Mouse (Mus musculus) ovary, postnatal 14 days (tissue): ENCODE measurements around the gene Lrrfip1.

Experiments
- DNase-seq: peaks from one replicate; pipeline ENCODE4 v3.0.0; 2022; ENCODE audit warnings: low spot score

Lrrfip1 gene

GRCm38 (mm10) chr1:91023960-91024359, 25.4 kb downstream of the Lrrfip1 start:
- no peak for DNase-seq

GRCm38 (mm10) chr1:91024464-91024863, 25.9 kb downstream of the Lrrfip1 start:
- DNase-seq: no peak

- DNase-seq: no peak
These were observed 28.4 kb downstream of the Lrrfip1 start for GRCm38 (mm10) chr1:91026945-91027344.

DNA sequence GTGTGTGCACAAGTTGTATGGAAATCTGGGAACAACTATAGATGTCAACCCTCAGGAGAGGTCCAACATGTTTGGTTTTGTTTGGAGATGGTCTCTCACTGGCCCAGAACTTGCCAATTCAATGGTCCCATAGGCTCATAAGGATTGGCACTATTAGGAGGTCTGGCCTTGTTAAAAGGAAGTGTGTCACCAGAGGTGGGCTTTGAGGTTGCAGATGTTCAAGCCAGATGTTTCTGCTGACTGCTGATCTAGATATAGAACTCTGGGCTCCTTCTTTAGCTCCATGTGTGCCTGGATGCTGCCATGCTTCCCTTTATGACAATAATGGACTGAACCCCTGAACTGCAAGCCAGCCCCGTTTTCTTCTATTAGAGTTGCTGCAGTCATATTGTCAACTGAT, 31.8 kb downstream of the Lrrfip1 start:
- DNase-seq: no peak

DNA sequence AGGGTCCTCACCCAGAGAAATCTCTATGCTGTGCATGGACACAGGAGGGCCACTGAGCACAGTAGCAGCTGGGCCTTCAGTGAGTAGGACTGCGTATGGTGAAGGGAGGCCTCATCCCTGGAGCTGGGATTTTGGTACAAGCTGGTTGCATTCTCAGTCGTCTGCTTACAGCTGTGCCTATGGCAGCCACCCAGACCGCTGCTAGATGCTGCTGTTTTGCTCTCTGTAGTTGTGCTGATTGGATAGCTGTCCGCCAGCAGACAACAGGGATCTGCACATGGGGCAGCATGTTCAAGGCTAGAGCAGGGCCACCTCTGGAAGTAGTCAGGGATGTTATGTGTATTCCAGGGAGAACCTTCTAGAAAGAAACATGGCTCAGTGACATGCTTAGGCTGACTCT, 33.0 kb downstream of the Lrrfip1 start:
- DNase-seq: no peak

GRCm38 (mm10) chr1:91032393-91032971, 33.9 kb downstream of the Lrrfip1 start:
- DNase-seq: no peak

- no peak for DNase-seq
These were observed 36.0 kb downstream of the Lrrfip1 start for GRCm38 (mm10) chr1:91034547-91034946.

DNA sequence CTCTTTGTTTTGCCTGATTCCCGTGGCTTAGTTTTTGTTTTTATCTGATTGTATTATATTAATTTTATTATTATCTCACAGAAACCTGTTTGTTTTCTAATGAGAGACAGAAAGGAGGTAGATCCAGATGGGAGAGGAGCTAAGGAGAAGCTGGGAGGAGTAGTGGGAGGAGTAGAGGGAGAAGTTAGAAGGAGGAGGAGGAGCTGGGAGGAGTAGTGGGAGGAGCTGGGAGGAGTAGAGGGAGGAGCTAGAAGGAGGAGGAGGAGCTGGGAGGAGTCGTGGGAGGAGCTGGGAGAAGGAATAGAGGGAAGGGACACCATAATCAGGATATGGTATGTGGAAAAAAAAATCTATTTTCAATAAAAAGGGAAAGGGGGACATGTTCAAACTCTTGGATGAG, 36.7 kb downstream of the Lrrfip1 start:
- DNase-seq: no peak

- no peak for DNase-seq
These were observed 38.7 kb downstream of the Lrrfip1 start for GRCm38 (mm10) chr1:91037213-91037612.

DNA sequence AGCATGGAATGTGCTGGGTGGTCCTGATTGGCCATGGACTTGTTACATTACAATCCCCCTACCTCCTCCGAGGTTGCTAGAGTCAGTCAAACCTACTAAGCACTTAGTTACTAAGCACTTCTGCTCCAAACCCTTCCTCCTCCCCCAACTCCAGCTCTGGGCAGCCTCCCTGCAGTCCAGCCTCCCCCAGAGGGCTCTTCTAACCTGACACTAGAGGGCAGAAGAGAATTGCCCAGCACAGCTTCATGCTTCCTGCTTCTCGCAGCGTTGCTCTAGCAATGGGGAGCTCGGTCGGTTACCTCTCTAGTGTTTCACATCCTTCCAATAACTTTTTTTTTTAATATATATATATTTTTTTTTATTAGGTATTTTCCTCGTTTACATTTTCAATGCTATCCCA, 39.5 kb downstream of the Lrrfip1 start:
- DNase-seq: no peak

DNA sequence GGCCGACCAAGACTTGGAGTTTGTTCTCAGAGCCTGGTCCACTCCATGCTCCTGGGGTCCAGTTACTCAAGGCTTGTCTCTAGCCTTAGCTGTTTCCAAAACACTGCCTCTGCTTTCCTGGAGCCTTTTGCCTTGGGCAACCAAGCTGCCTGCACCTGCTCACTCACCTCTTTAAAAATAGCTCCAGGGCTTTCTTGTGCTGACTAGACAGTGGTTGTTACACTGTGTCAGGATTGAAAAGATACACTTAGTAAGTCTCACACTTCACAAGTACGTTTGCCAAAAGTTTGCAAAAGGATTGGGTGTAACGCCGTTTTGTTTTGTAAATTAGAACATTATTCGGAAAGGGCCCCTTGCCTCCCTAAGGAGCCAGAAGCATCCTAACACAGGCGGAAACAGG, 40.0 kb downstream of the Lrrfip1 start:
- no peak for DNase-seq

- no peak for DNase-seq
These were observed 43.1 kb downstream of the Lrrfip1 start for GRCm38 (mm10) chr1:91041605-91042004.

- DNase-seq: no peak
These were observed 44.7 kb downstream of the Lrrfip1 start for GRCm38 (mm10) chr1:91043191-91043590.

DNA sequence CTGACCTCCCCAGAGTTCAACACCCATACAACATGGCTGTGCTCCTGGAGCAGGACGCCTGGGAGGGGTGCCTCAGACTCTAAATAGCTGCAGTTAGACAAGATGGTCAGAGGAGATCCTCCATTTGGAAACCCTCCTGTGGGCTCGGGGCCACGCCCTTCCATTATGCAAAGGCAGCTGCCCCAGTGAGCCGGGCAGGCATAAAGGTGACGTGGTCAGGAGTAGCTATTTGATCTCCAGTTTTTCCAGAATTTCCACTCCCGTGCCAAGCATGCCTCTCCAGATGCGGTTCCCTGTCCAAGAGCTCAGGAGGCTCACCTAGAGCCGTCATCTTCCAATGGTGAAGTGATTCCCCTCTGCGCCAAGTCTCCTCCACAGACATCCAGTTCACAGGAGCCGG, 45.6 kb downstream of the Lrrfip1 start:
- DNase-seq: no peak

- DNase-seq: no peak
These were observed 46.1 kb downstream of the Lrrfip1 start for GRCm38 (mm10) chr1:91044648-91045047.

DNA sequence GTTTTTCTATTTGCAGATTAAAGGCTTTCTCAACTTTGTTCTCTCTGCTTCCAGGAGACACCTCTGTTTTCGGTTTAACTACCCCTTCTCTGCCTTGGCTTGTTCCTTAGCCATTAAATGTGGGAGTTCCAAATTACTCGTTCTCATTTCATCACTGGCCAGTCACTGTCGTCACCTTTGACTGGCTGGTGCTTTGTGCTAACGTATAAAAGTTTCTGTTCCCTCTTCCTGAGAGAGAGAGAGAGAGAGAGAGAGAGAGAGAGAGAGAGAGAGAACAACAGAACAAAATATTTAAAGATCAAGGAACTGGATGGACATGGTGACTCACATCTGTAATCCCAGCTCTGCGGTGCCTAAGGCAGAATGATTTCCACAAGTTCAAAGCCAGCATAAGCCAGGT, 47.7 kb downstream of the Lrrfip1 start:
- DNase-seq: no peak

DNA sequence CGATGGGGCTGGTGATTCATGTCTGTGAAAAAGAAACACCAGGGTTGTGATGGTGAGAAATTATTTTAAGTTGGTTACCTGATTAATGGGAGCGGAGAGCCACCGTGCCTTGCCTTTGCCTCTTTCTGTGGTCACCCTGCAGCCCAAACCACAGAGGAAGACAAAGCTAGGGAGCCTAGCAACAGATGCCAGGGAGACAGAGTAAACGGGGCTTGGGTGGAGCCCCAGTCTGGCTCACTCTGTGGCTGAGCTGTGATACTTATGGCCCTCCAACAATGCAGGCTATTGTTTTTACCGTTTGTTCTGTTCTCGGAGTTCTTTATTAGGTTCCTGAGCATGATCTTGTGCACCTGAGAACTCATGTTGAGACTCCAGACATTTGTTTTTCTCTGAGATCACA, 50.8 kb downstream of the Lrrfip1 start:
- DNase-seq: no peak

GRCm38 (mm10) chr1:91051461-91052094, 53.0 kb downstream of the Lrrfip1 start:
- DNase-seq: no peak

DNA sequence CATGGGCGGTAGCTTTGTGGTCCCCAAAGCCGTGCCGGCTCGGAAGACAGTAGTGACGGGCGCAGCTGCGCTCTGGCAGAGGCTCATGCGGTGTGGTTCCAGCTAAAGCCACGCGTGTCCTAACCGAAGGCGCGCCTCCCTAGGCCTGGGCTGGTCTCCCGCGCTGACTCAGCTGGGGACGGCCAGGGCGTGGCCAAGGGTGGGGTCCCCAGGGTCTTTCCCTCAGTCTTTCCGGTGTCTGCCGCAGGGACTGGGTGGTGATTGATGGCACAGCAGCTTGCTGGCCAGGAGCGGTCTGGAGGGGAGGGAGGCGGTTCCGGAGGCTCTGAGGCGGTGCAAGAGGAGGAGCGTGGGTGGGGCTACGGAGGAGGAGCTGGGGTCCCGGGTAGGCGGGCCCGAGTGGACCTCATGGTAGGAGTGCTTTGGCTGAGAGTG, 54.2 kb downstream of the Lrrfip1 start:
- peak; percentile 79 for DNase-seq

GRCm38 (mm10) chr1:91053218-91054073, 54.9 kb downstream of the Lrrfip1 start:
- DNase-seq: peak; percentile 40

DNA sequence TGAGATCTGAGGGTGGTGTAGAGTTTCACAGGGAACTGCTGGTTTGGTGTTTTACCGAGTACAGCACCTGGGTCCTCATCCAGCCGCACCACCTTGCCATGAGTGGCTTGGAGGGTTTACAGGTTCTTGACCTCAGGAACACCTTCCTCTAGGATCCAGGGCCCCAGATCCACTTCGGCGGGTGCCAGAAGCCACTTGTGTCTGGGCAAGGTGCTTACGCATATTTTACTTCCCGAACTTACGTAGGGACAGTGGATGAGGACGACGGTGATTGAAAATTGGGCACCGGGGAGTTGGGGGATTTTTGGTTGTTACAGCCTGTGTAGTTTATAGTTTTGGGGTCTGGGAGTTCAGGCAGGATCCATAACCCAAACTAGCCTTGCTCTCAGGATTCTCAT, 55.5 kb downstream of the Lrrfip1 start:
- no peak for DNase-seq

GRCm38 (mm10) chr1:91054815-91055214, 56.3 kb downstream of the Lrrfip1 start:
- no peak for DNase-seq

DNA sequence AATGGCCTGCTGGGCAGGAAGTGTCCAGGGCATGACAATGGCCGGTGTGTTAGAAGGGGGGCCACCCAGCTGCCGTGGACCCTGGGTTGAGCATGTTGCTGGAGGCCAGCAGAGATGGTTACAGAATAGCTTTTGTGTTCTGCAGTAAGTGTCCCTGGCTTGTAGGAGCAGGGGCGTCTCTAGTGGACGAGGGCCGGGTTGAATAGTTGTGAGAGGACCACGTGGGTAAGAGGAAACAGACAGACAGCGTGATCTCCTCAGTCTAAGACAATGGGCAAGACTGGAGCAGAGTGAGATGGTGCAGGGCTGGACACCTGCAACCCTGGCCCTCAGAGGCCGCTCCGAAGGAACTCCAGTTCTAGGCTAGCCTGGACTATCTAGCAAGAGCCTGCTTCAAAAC, 57.2 kb downstream of the Lrrfip1 start:
- DNase-seq: no peak
